Mouse (Mus musculus): ENCODE measurements around the gene Ptprk. TPM values are rescaled to one million over a fixed set of nuclear protein-coding genes. Genes with fewer than 3 reads are reported as not detected.

The Ptprk gene
- polyA plus RNA-seq, 1 experiment from 2014 or later = 22.3 TPM

DNA sequence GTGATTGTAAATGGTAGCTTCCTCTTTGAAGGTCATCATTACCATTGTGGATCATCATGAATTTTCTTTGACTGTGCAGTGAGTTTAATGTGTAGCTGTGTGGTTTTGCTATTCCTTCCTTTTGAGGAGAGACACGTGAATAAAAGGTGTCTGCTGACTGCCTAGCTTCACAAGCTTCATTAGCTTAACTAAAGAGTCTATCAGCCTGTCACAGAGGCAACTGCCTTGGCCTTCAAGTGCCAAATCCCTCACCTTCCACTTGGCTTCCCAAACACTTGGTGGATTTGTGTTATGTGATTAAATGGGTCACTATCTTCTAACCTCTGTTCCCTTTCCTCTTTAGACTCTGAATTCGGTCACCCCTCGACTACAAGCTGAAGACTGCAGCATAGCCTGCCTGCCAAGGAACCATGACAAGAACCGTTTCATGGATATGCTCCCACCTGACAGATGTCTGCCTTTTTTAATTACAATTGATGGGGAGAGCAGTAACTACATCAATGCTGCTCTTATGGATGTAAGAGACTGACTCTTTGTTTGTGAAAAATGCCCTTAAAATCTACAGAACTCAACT lies 512.0 kb downstream of the Ptprk start:
- H3K36me3 ChIP-seq = no peaks in the 10 kb centered on the region
- H3K9ac ChIP-seq (replicated peaks) = no peak overlapping the region
- H3K27ac ChIP-seq (replicated peaks) = no peak overlapping the region
- no peaks in the 10 kb centered on the region for H3K9me3 ChIP-seq
- H3K4me2 ChIP-seq (replicated peaks) = no peak overlapping the region
- ATAC-seq (ENCODE audit: low FRiP score, low read depth) = no peak
- H3K4me3 ChIP-seq = no peak overlapping the region
- H3K27me3 ChIP-seq = no peaks in the 10 kb centered on the region
- 39% methylated on average over 4 of the region's 4 CpGs for WGBS
- H3K4me1 ChIP-seq = no peaks in the 10 kb centered on the region

DNA sequence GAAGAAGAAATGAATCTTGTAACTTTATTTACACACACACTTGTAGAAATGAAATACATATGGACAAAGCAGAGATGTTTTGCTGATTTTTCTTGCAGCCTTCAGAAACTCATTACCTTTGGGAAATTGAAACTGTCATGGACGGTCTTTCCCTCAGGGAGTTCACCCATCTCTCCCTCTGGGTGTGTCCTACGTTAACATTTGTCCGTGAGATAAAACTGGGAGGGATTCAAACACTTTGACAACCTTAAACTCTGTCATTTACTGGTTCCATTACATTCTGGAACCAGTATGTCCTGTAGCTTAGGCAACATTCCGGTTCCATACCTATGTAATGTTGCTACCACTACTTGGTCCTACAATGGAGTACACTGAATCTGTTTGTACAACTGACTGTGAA lies 513.8 kb downstream of the Ptprk start:
- Histone ChIP-seq H3K9me3 (no peaks in the 10 kb centered on the region), H3K4me2 (replicated peaks) (no peak overlapping the region), H3K9ac (replicated peaks) (no peak overlapping the region), H3K27me3 (no peaks in the 10 kb centered on the region), H3K4me3 (no peak overlapping the region), H3K4me1 (no peaks in the 10 kb centered on the region), H3K36me3 (no peaks in the 10 kb centered on the region), H3K27ac (replicated peaks) (no peak overlapping the region)
- WGBS = 92% methylated on average over 4 of the region's 4 CpGs
- no peak for ATAC-seq (ENCODE audit: low FRiP score, low read depth)

DNA sequence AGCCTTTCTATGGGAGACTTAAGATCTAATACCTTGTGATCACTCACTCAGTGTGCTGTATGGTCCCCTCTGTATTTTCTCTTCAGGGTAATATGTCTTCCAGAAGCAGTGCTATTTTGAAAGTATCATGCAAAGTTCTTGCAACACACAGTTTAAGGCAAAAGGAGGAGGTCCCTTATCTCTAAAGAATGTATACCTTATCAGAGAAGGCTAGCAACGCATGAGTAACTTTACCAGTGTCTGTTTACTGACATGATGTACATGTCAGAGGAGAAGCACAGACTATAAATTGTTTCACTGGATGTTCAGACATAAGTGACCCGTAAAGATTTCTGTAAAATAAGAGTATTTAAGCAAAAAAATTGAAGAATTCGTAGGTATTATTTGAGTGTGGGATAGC lies 516.2 kb downstream of the Ptprk start:
- H3K4me1 ChIP-seq = no peaks in the 10 kb centered on the region
- ATAC-seq (ENCODE audit: low FRiP score, low read depth) = no peak
- H3K27me3 ChIP-seq = no peaks in the 10 kb centered on the region
- no peak overlapping the region for H3K4me3 ChIP-seq
- no peak overlapping the region for H3K27ac ChIP-seq (replicated peaks)
- WGBS = 89% methylated on average over 3 of the region's 3 CpGs
- H3K9ac ChIP-seq (replicated peaks) = no peak overlapping the region
- H3K36me3 ChIP-seq = no peaks in the 10 kb centered on the region
- no peaks in the 10 kb centered on the region for H3K9me3 ChIP-seq
- H3K4me2 ChIP-seq (replicated peaks) = no peak overlapping the region

DNA sequence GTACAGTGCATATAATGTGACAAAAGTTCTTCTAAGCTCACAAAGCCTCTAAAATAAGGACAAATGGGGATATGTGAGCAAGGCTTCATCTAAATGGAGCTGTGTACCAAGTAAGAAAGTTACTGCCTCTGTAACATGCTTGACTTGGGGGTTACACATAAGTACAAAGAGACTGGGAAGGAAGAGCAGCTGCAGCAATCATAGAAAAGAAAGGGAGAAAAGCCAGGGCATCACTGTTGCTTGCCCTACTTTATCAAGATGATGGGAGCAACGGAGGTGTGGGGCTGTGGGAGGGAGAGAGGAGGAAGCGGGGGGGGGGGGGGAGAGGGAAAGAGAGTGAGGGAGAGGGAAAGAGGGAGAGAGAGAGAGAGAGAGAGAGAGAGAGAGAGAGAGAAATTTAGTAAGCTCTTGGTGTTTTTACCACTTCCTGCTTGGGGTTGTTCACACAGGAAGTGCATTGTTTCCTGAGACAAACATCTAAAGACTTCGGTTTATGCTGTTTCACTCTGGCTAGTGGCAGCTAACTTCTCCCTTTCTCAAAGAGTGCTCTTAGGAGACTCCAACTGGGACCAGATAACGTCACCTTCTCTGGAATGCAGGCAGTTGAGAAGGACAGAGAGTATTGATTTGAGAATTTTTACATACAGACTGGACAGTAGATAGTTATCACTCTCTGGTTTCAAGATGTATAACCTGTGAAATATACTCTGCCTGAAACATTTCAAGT lies 519.1 kb downstream of the Ptprk start:
- no peak overlapping the region for H3K27ac ChIP-seq (replicated peaks)
- no peaks in the 10 kb centered on the region for H3K9me3 ChIP-seq
- H3K4me3 ChIP-seq = no peak overlapping the region
- no peak overlapping the region for H3K9ac ChIP-seq (replicated peaks)
- no peaks in the 10 kb centered on the region for H3K27me3 ChIP-seq
- WGBS = 77% methylated on average over 3 of the region's 4 CpGs
- no peak overlapping the region for H3K4me2 ChIP-seq (replicated peaks)
- H3K36me3 ChIP-seq = no peaks in the 10 kb centered on the region
- no peak for ATAC-seq (ENCODE audit: low FRiP score, low read depth)
- no peaks in the 10 kb centered on the region for H3K4me1 ChIP-seq

DNA sequence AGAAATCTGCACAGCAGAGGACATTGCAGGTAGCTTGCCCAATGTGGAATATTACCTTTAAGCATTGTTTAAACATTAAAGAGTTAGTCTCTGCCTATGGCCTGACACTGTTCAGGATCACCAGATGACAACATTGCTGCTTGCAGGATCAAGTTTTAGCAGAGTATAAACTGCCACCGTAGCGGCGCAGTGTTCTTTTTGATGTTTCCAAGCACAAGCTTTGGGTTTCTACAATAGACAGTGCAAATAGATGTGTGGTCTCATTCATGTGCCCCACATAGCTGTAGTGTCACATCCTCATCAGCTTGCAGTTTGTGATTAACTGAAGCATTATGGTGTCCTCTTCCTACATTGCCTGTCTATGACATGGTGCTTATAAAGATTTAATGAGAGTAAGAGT lies 522.3 kb downstream of the Ptprk start:
- ATAC-seq (ENCODE audit: low FRiP score, low read depth) = no peak
- 96% methylated on average over 3 of the region's 3 CpGs for WGBS
- Histone ChIP-seq H3K4me2 (replicated peaks) (no peak overlapping the region), H3K9ac (replicated peaks) (no peak overlapping the region), H3K27ac (replicated peaks) (no peak overlapping the region), H3K4me3 (no peak overlapping the region), H3K27me3 (no peaks in the 10 kb centered on the region), H3K9me3 (no peaks in the 10 kb centered on the region), H3K36me3 (no peaks in the 10 kb centered on the region), H3K4me1 (no peaks in the 10 kb centered on the region)

DNA sequence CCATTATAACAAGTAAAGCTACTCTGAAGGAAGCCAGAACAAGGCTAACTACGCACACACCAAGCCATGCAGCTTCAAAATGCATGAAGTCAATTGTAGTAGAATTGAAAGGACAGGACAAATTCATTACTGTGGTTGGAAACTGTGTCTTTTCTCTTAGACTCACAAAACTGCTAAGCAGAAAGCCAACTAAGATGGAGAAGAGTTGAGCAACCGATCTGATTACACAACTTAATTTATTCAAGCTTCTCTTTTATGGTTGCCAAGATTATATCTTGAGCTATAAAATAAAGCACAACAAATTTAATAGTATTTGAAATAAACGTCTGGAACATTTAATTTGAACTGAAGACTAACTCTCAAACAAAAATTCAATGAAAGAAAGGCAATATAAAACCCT lies 534.5 kb downstream of the Ptprk start:
- Histone ChIP-seq H3K4me1 (no peaks in the 10 kb centered on the region), H3K27me3 (no peaks in the 10 kb centered on the region), H3K4me3 (no peak overlapping the region), H3K9me3 (no peaks in the 10 kb centered on the region), H3K9ac (replicated peaks) (no peak overlapping the region), H3K36me3 (no peaks in the 10 kb centered on the region), H3K27ac (replicated peaks) (no peak overlapping the region), H3K4me2 (replicated peaks) (no peak overlapping the region)
- WGBS = 81% methylated on average over 3 of the region's 3 CpGs
- no peak for ATAC-seq (ENCODE audit: low FRiP score, low read depth)

DNA sequence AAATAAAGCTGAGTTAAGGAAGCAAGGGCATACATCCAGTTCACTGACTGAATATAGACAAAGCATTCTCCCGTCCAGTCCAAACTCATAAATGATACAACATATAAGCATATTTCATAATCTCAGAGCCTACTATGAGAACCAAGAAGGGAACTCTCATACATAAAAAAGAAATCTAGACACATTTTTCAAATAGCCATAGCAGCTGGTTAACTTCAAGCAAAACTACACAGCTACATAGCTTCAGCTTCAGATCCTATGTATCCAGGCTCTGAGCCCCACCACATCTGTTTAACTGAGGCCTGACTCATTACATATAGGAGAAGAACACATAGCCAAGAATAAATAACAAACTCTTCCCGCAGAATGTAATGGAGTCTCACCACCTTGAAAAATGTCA lies 539.8 kb downstream of the Ptprk start:
- Histone ChIP-seq H3K27ac (replicated peaks) (no peak overlapping the region), H3K4me1 (no peaks in the 10 kb centered on the region), H3K4me3 (no peak overlapping the region), H3K36me3 (no peaks in the 10 kb centered on the region), H3K27me3 (no peaks in the 10 kb centered on the region), H3K9ac (replicated peaks) (no peak overlapping the region), H3K9me3 (no peaks in the 10 kb centered on the region), H3K4me2 (replicated peaks) (no peak overlapping the region)
- WGBS = 93% methylated on average over 2 of the region's 2 CpGs
- ATAC-seq (ENCODE audit: low FRiP score, low read depth) = no peak

DNA sequence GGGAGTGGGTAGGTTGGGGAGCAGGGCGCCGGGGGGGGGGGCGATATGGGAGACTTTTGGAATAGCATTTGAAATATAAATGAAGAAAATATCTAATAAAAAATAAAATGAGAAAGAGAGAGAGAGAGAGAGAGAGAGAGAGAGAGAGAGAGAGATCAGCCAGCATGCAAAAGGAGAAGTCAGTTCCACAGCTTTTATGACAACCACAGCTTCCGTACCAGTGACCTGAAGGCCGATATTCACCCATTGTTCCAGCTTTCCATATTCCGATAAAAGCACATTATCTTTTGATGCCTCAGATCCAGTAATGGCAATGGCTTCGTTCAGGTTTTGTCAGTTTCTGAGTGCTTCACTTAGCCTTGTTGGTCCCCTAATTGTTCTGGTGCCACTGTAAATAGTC lies 542.6 kb downstream of the Ptprk start:
- WGBS = 92% methylated on average over 7 of the region's 7 CpGs
- H3K27ac ChIP-seq (replicated peaks) = no peak overlapping the region
- H3K4me1 ChIP-seq = no peaks in the 10 kb centered on the region
- H3K4me3 ChIP-seq = no peak overlapping the region
- no peak for ATAC-seq (ENCODE audit: low FRiP score, low read depth)
- H3K4me2 ChIP-seq (replicated peaks) = no peak overlapping the region
- H3K9me3 ChIP-seq = no peaks in the 10 kb centered on the region
- H3K9ac ChIP-seq (replicated peaks) = no peak overlapping the region
- no peaks in the 10 kb centered on the region for H3K27me3 ChIP-seq
- H3K36me3 ChIP-seq = no peaks in the 10 kb centered on the region

DNA sequence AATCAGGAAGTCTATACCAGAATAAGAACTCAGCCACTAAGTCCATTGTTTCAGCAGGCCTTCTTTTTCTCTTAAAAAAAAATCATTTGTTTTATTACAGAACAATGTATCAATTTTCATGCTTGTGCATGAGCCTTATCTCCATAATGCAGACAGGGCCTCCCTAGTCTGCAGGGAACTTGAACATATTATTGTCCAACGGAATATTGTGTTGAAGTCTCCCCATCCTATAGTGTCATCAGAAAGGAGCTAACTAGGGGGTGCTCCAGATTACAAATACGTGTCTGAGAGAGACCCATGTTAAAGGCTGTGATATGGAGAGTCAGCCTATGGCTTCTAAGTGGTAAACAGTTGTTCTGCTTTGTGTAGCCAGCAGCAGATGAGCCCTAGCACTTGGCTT lies 543.4 kb downstream of the Ptprk start:
- no peak overlapping the region for H3K9ac ChIP-seq (replicated peaks)
- no peak overlapping the region for H3K4me3 ChIP-seq
- H3K9me3 ChIP-seq = no peaks in the 10 kb centered on the region
- H3K27me3 ChIP-seq = no peaks in the 10 kb centered on the region
- no peak overlapping the region for H3K4me2 ChIP-seq (replicated peaks)
- H3K36me3 ChIP-seq = no peaks in the 10 kb centered on the region
- H3K4me1 ChIP-seq = no peaks in the 10 kb centered on the region
- WGBS = 81% methylated on average over 2 of the region's 2 CpGs
- no peak for ATAC-seq (ENCODE audit: low FRiP score, low read depth)
- H3K27ac ChIP-seq (replicated peaks) = no peak overlapping the region

DNA sequence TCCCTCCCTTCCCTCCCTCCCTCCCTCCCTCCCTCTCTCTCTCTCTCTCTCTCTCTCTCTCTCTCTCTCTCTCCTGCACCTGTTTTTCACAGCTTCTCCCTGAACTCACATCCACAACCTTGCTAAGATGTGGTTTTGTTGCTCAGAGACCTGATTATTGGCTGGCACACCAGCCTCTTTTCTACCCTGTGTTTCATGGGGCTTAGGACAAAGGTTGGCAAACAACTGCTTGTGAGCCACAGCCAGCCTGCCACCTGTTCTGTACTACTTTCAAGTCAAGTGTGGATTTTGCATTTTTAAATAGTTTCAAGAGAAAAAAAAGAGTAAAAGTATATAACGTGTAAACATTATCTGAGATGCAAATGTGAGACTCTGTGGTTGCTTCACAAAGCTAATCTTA lies 544.8 kb downstream of the Ptprk start:
- ATAC-seq (ENCODE audit: low FRiP score, low read depth) = no peak
- 84% methylated on average over 1 of the region's 1 CpGs for WGBS
- no peak overlapping the region for H3K9ac ChIP-seq (replicated peaks)

DNA sequence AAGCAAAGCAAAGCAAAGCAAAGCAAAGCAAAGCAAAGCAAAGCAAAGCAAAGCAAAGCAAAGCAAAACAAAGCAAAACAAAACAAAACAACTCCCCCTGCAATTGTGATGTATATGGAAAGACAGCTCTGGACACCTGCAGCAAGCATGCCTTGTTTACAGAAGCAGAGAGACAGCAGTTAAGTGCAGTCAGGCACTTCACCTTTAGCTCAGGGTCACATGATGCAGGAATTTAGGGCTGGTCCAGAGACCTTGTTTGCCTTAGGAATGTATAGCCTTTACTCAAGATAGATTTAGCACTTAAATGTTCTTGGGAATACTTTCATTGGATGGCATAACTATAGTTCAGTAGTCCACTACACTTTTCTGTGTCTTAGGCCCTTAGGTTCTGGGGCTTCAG lies 561.5 kb downstream of the Ptprk start:
- ATAC-seq (ENCODE audit: low FRiP score, low read depth) = no peak
- no peak overlapping the region for H3K9ac ChIP-seq (replicated peaks)

More for the DNA sequence above, 544.8 kb downstream of the Ptprk start:
- Histone ChIP-seq H3K4me1 (no peaks in the 10 kb centered on the region), H3K4me3 (no peak overlapping the region), H3K36me3 (no peaks in the 10 kb centered on the region), H3K9me3 (no peaks in the 10 kb centered on the region), H3K27ac (replicated peaks) (no peak overlapping the region), H3K4me2 (replicated peaks) (no peak overlapping the region), H3K27me3 (no peaks in the 10 kb centered on the region)

DNA sequence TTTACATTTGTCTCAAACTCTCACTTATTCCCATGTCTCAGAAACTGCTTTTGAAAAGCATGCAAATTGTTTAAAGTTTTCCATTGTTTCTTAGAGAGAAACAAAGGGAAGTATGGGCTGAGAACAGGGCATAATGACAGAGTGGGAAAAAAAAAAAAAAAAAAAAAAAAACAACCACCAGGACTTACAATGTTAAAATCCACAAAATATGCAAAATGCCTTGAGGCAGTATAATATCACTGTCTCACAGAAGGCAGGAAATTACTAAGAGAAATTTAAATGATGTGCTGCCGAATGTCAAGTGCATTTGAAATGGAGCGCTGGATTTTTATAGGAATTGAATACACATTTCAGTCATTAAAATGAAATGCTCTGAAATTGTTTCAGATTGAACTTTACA lies 567.3 kb downstream of the Ptprk start:
- Histone ChIP-seq H3K27me3 (no peaks in the 10 kb centered on the region), H3K36me3 (no peaks in the 10 kb centered on the region), H3K27ac (replicated peaks) (no peak overlapping the region), H3K4me1 (no peaks in the 10 kb centered on the region), H3K9me3 (no peaks in the 10 kb centered on the region), H3K9ac (replicated peaks) (no peak overlapping the region), H3K4me3 (no peak overlapping the region), H3K4me2 (replicated peaks) (no peak overlapping the region)
- WGBS = 93% methylated on average over 2 of the region's 2 CpGs
- ATAC-seq (ENCODE audit: low FRiP score, low read depth) = no peak

More for the DNA sequence above, 561.5 kb downstream of the Ptprk start:
- no peak overlapping the region for H3K4me3 ChIP-seq
- H3K27ac ChIP-seq (replicated peaks) = no peak overlapping the region
- H3K4me2 ChIP-seq (replicated peaks) = no peak overlapping the region
- H3K27me3 ChIP-seq = no peaks in the 10 kb centered on the region
- no peaks in the 10 kb centered on the region for H3K9me3 ChIP-seq
- H3K36me3 ChIP-seq = no peaks in the 10 kb centered on the region
- H3K4me1 ChIP-seq = no peaks in the 10 kb centered on the region

Data from midbrain, embryonic 12.5 days (tissue).